Mouse (Mus musculus): ENCODE results near the gene Wdr95.

Gene Wdr95

GRCm38 (mm10) chr5:149582642-149583262, 54.3 kb downstream of the Wdr95 start:
- DNase-seq (ENCODE audit: low spot score): no peak

- no peak for DNase-seq (ENCODE audit: low spot score)
Observed at GRCm38 (mm10) chr5:149583507-149583906, 55.0 kb downstream of the Wdr95 start.

- DNase-seq (ENCODE audit: low spot score): peak; percentile 4
Observed at GRCm38 (mm10) chr5:149584154-149584655, 55.7 kb downstream of the Wdr95 start.

- no peak for DNase-seq (ENCODE audit: low spot score)
Observed at GRCm38 (mm10) chr5:149585231-149585630, 56.8 kb downstream of the Wdr95 start.

GRCm38 (mm10) chr5:149585910-149586309, 57.4 kb downstream of the Wdr95 start:
- DNase-seq (ENCODE audit: low spot score): no peak

GRCm38 (mm10) chr5:149587327-149587895, 58.9 kb downstream of the Wdr95 start:
- DNase-seq (ENCODE audit: low spot score): no peak

- DNase-seq (ENCODE audit: low spot score): no peak
Observed at GRCm38 (mm10) chr5:149588814-149589534, 60.5 kb downstream of the Wdr95 start.

- DNase-seq (ENCODE audit: low spot score): no peak
Observed at GRCm38 (mm10) chr5:149589932-149590331, 61.5 kb downstream of the Wdr95 start.

- no peak for DNase-seq (ENCODE audit: low spot score)
Observed at GRCm38 (mm10) chr5:149594215-149594614, 65.7 kb downstream of the Wdr95 start.

GRCm38 (mm10) chr5:149597351-149597750, 68.9 kb downstream of the Wdr95 start:
- DNase-seq (ENCODE audit: low spot score): no peak

GRCm38 (mm10) chr5:149601996-149602395, 73.5 kb downstream of the Wdr95 start:
- DNase-seq (ENCODE audit: low spot score): no peak

- no peak for DNase-seq (ENCODE audit: low spot score)
Observed at GRCm38 (mm10) chr5:149603241-149603640, 74.8 kb downstream of the Wdr95 start.

- no peak for DNase-seq (ENCODE audit: low spot score)
Observed at GRCm38 (mm10) chr5:149607083-149607720, 78.7 kb downstream of the Wdr95 start.

- no peak for DNase-seq (ENCODE audit: low spot score)
Observed at GRCm38 (mm10) chr5:149611476-149612164, 83.1 kb downstream of the Wdr95 start.

GRCm38 (mm10) chr5:149612165-149612518, 83.7 kb downstream of the Wdr95 start:
- DNase-seq (ENCODE audit: low spot score): no peak

GRCm38 (mm10) chr5:149612740-149613139, 84.3 kb downstream of the Wdr95 start:
- no peak for DNase-seq (ENCODE audit: low spot score)

- DNase-seq (ENCODE audit: low spot score): no peak
Observed at GRCm38 (mm10) chr5:149616138-149616537, 87.7 kb downstream of the Wdr95 start.

- DNase-seq (ENCODE audit: low spot score): no peak
Observed at GRCm38 (mm10) chr5:149616817-149617216, 88.3 kb downstream of the Wdr95 start.

GRCm38 (mm10) chr5:149617776-149618425, 89.4 kb downstream of the Wdr95 start:
- no peak for DNase-seq (ENCODE audit: low spot score)

- DNase-seq (ENCODE audit: low spot score): no peak
Observed at GRCm38 (mm10) chr5:149622152-149622551, 93.7 kb downstream of the Wdr95 start.

GRCm38 (mm10) chr5:149622644-149623043, 94.2 kb downstream of the Wdr95 start:
- DNase-seq (ENCODE audit: low spot score): no peak

All from urinary bladder, postnatal 25 days (tissue).